Mouse (Mus musculus) lung, adult 2 months (tissue): ENCODE measurements around the gene Tmprss6.

Source experiments
- CTCF ChIP-seq: fragments of 200-500 bp; IDR thresholded peaks from 2 replicates; pipeline ENCODE4 v1.5.1; 2011; ENCODE audit warnings: mild to moderate bottlenecking, low read length, control low read depth; ENCODE audit not compliant: insufficient read depth
- POLR2A ChIP-seq: fragments of 200-500 bp; IDR thresholded peaks from 2 replicates; pipeline ENCODE4 v1.6.1; 2011; ENCODE audit warnings: low read depth, mild to moderate bottlenecking, control low read depth, low read length, borderline replicate concordance; ENCODE audit errors: extremely low read depth

- TF ChIP-seq CTCF, result no peak
- no peak for TF ChIP-seq POLR2A
Measured at GRCm38 (mm10) chr15:78455168-78455567, 13.3 kb downstream of the Tmprss6 start.
